Mouse (Mus musculus) MEL (cell line): ENCODE measurements around the gene Nexn. TPM values are rescaled to one million over a fixed set of nuclear protein-coding genes. Genes with fewer than 3 reads are reported as not detected.

Source experiments
- DNase-seq: peaks from one replicate; pipeline ENCODE4 v3.0.0; 2011; ENCODE audit warnings: low read depth, low spot score
- H3K27ac ChIP-seq: 2 replicates; pipeline ENCODE4 v1.5.1; 2012; ENCODE audit warnings: low read depth, mild to moderate bottlenecking, control low read depth, low read length, moderate library complexity; ENCODE audit not compliant: control insufficient read depth
- H3K27me3 ChIP-seq, 2 experiments: fragments of 150-350 bp in 1 of 2; sonication (generic) in 1 of 2; 2 replicates each; pipeline ENCODE4 v1.6.1; 2012; ENCODE audit warnings: low read length in 2 of 2, mild to moderate bottlenecking in 2 of 2, improper control_type of control experiment in 1 of 2, moderate library complexity in 1 of 2; ENCODE audit not compliant: insufficient read depth in 2 of 2, control insufficient read depth in 1 of 2
- H3K36me3 ChIP-seq, 2 experiments: 2 replicates each; pipeline ENCODE4 v1.6.1; 2012 to 2014; ENCODE audit warnings: low read length in 2 of 2, improper control_type of control experiment in 1 of 2, inconsistent platforms in 1 of 2, mild to moderate bottlenecking in 1 of 2; ENCODE audit not compliant: insufficient read depth in 2 of 2, control insufficient read depth in 1 of 2
- H3K4me1 ChIP-seq, 2 experiments: fragments of 150-350 bp in 1 of 2; sonication (generic) in 1 of 2; 2 replicates each; pipeline ENCODE4 v1.6.1; 2012; ENCODE audit warnings: low read length in 2 of 2, improper control_type of control experiment in 1 of 2, mild to moderate bottlenecking in 1 of 2; ENCODE audit not compliant: insufficient read depth in 2 of 2, control insufficient read depth in 1 of 2
- H3K4me3 ChIP-seq, 2 experiments: fragments of 150-350 bp in 1 of 2; sonication (generic) in 1 of 2; 2 replicates each; pipeline ENCODE4 v1.5.1; 2012; ENCODE audit warnings: low read depth in 2 of 2, low read length in 2 of 2, mild to moderate bottlenecking in 2 of 2, moderate library complexity in 2 of 2, control low read depth in 1 of 2, improper control_type of control experiment in 1 of 2; ENCODE audit not compliant: control insufficient read depth in 1 of 2, insufficient read depth in 1 of 2
- H3K79me2 ChIP-seq: 2 replicates; pipeline ENCODE4 v1.6.1; 2012; ENCODE audit warnings: mild to moderate bottlenecking, low read length, moderate library complexity; ENCODE audit not compliant: control insufficient read depth, poor library complexity, insufficient read depth
- H3K9ac ChIP-seq: 2 replicates; pipeline ENCODE4 v1.6.1; 2012; ENCODE audit warnings: low read depth, mild to moderate bottlenecking, control low read depth, low read length, moderate library complexity; ENCODE audit not compliant: control insufficient read depth, poor library complexity, severe bottlenecking
- H3K9me3 ChIP-seq: fragments of 150-350 bp; sonication (generic); replicated peaks from 2 replicates; pipeline ENCODE4 v1.6.1; 2012; ENCODE audit warnings: mild to moderate bottlenecking, low read length, improper control_type of control experiment, moderate library complexity; ENCODE audit not compliant: insufficient read depth
- CHD1 ChIP-seq: IDR thresholded peaks from 2 replicates; pipeline ENCODE4 v1.6.1; 2012; ENCODE audit warnings: low read depth, mild to moderate bottlenecking, inconsistent platforms, low read length, improper control_type of control experiment
- CHD2 ChIP-seq: IDR thresholded peaks from 2 replicates; pipeline ENCODE4 v1.6.1; 2011; ENCODE audit warnings: low read length, improper control_type of control experiment
- CTCF ChIP-seq, 3 experiments: IDR thresholded peaks in 2 of 3; conservative IDR thresholded peaks in 1 of 3; 2 replicates each; pipeline ENCODE4 v1.5.1; 2011 to 2012; ENCODE audit warnings: low read length in 3 of 3, low read depth in 2 of 3, mild to moderate bottlenecking in 2 of 3, improper control_type of control experiment in 1 of 3, inconsistent platforms in 1 of 3, mixed read lengths in 1 of 3, moderate library complexity in 1 of 3; ENCODE audit not compliant: control insufficient read depth in 1 of 3, insufficient read depth in 1 of 3, poor library complexity in 1 of 3, severe bottlenecking in 1 of 3
- E2F4 ChIP-seq: IDR thresholded peaks from 2 replicates; pipeline ENCODE4 v1.6.1; 2011; ENCODE audit warnings: low read depth, low read length, improper control_type of control experiment, borderline replicate concordance
- EP300 ChIP-seq, 2 experiments: IDR thresholded peaks; 2 replicates each; pipeline ENCODE4 v1.6.1; 2011; ENCODE audit warnings: improper control_type of control experiment in 2 of 2, low read length in 2 of 2, low read depth in 1 of 2, mild to moderate bottlenecking in 1 of 2
- ETS1 ChIP-seq: IDR thresholded peaks from 2 replicates; pipeline ENCODE4 v1.6.1; 2012; ENCODE audit warnings: low read depth, mild to moderate bottlenecking, inconsistent platforms, low read length, improper control_type of control experiment, moderate library complexity
- GATA1 ChIP-seq: IDR thresholded peaks from 2 replicates; pipeline ENCODE4 v1.6.1; 2011; ENCODE audit warnings: low read depth, low read length, improper control_type of control experiment
- JUND ChIP-seq: IDR thresholded peaks from 2 replicates; pipeline ENCODE4 v1.6.1; 2011; ENCODE audit warnings: low read depth, mild to moderate bottlenecking, improper control_type of control experiment, low read length
- MAX ChIP-seq: IDR thresholded peaks from 2 replicates; pipeline ENCODE4 v1.6.1; 2011; ENCODE audit warnings: low read length, improper control_type of control experiment
- MEF2A ChIP-seq: IDR thresholded peaks from 2 replicates; pipeline ENCODE4 v1.6.1; 2014; ENCODE audit warnings: low read depth, mild to moderate bottlenecking, inconsistent platforms, low read length, improper control_type of control experiment; ENCODE audit not compliant: poor library complexity, insufficient replicate concordance, severe bottlenecking; ENCODE audit errors: extremely low read depth
- MXI1 ChIP-seq: IDR thresholded peaks from 2 replicates; pipeline ENCODE4 v1.6.1; 2011; ENCODE audit warnings: mild to moderate bottlenecking, low read depth, low read length, improper control_type of control experiment
- MYB ChIP-seq: IDR thresholded peaks from 2 replicates; pipeline ENCODE4 v1.6.1; 2011; ENCODE audit warnings: mild to moderate bottlenecking, low read depth, low read length, improper control_type of control experiment
- MYC ChIP-seq: IDR thresholded peaks from 2 replicates; pipeline ENCODE4 v1.6.1; 2011; ENCODE audit warnings: low read depth, mild to moderate bottlenecking, low read length, improper control_type of control experiment, moderate library complexity
- NRF1 ChIP-seq: IDR thresholded peaks from 2 replicates; pipeline ENCODE4 v1.6.1; 2014; ENCODE audit warnings: low read depth, mild to moderate bottlenecking, inconsistent platforms, low read length, improper control_type of control experiment, moderate library complexity; ENCODE audit not compliant: poor library complexity, insufficient read depth, severe bottlenecking
- POLR2AphosphoS2 ChIP-seq: IDR thresholded peaks from 2 replicates; pipeline ENCODE4 v1.6.1; 2011; ENCODE audit warnings: low read length, improper control_type of control experiment
- RCOR1 ChIP-seq: IDR thresholded peaks from 2 replicates; pipeline ENCODE4 v1.6.1; 2012; ENCODE audit warnings: low read depth, mild to moderate bottlenecking, inconsistent platforms, low read length, improper control_type of control experiment
- SIN3A ChIP-seq: IDR thresholded peaks from 2 replicates; pipeline ENCODE4 v1.6.1; 2012; ENCODE audit warnings: low read length, improper control_type of control experiment, inconsistent platforms
- SMC3 ChIP-seq: IDR thresholded peaks from 2 replicates; pipeline ENCODE4 v1.6.1; 2011; ENCODE audit warnings: low read depth, low read length, improper control_type of control experiment
- TBP ChIP-seq: IDR thresholded peaks from 2 replicates; pipeline ENCODE4 v1.8.0; 2011; ENCODE audit warnings: low read depth, low read length, improper control_type of control experiment
- TCF12 ChIP-seq: IDR thresholded peaks from 2 replicates; pipeline ENCODE4 v1.6.1; 2014; ENCODE audit warnings: low read depth, mild to moderate bottlenecking, inconsistent platforms, low read length, improper control_type of control experiment, moderate library complexity
- ZC3H11A ChIP-seq: IDR thresholded peaks from 2 replicates; pipeline ENCODE4 v1.6.1; 2012; ENCODE audit warnings: low read depth, mild to moderate bottlenecking, inconsistent platforms, low read length, improper control_type of control experiment
- ZKSCAN1 ChIP-seq: IDR thresholded peaks from 2 replicates; pipeline ENCODE4 v1.6.1; 2012; ENCODE audit warnings: low read depth, mild to moderate bottlenecking, inconsistent platforms, low read length, improper control_type of control experiment, moderate library complexity
- ZMIZ1 ChIP-seq: IDR thresholded peaks from 2 replicates; pipeline ENCODE4 v1.6.1; 2012; ENCODE audit warnings: low read depth, mild to moderate bottlenecking, inconsistent platforms, low read length, improper control_type of control experiment, moderate library complexity
- polyA plus RNA-seq, 2 experiments: library from polyadenylated mRNA; stranded (reverse) in 1 of 2; unstranded in 1 of 2; fragments of >175 nt in 1 of 2; fragments of >200 nt in 1 of 2; gene quantifications; 2 replicates each; pipeline versions ENCODE4 v1.2.1 to v1.2.4; 2012; ENCODE audit warnings: low replicate concordance in 2 of 2, low read depth in 1 of 2; ENCODE audit not compliant: insufficient read length in 2 of 2, insufficient read depth in 1 of 2, missing spikeins in 1 of 2
- total RNA-seq: library from RNA; depleted of rRNA; stranded (reverse); fragments of 300-350 nt; gene quantifications from 2 replicates; pipeline ENCODE4 v1.2.3, GENCODE M21; 2012

Gene Nexn
- total and polyA plus RNA-seq, 3 experiments: 0.19 to 0.96 TPM; not detected in 1

DNA sequence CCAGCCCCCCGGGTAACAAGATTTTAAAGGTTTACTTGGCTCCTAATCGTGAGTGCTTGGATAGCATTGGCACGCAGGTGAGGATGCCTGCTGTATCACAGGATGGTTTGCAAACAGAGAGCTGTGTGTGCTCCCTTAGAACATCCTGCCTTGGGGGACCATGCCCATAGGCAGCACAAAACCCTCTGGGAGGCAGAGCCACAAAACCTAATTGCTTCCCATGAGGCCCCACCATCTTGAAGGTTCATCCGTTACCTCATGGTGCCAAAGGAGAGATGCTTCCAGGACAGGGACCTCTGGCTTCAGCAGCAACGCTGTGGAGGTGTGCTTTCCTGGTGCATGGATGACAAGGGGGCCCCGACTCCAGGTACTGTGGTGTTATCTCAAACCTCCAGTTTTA, 5.7 kb upstream of the Nexn start:
- Histone ChIP-seq H3K9me3 (no peaks in the 10 kb centered on the region), H3K36me3 (peaks cover 2 to 5% of the 10 kb centered on the region in 2 experiments; a peak in 2 of 4 replicates), H3K27ac (no peak overlapping the region), H3K9ac (no peak overlapping the region), H3K27me3 (no peaks in the 10 kb centered on the region), H3K79me2 (no peaks in the 10 kb centered on the region), H3K4me3 (no peak overlapping the region), H3K4me1 (peaks cover 0 to 3% of the 10 kb centered on the region in 2 experiments; a peak in 1 of 4 replicates)
- no peak for DNase-seq
- TF ChIP-seq MYB (no peak), TBP (no peak), EP300 (IDR thresholded peaks at IDR 0.05; ENCODE audit: low read depth in 1 of 2, low read length in 2 of 2) (no peak), MEF2A (no peak), ETS1 (no peak), TCF12 (no peak), GATA1 (no peak), ZC3H11A (no peak), ZMIZ1 (no peak), MYC (no peak), MAX (no peak), CHD2 (no peak), MXI1 (no peak), JUND (no peak), SMC3 (no peak), CHD1 (no peak), ZKSCAN1 (no peak), CTCF (IDR thresholded peaks at IDR 0.05 in 2 of 3, conservative IDR thresholded peaks at IDR 0.05 in 1 of 3; ENCODE audit: control insufficient read depth in 1 of 3, insufficient read depth in 1 of 3, low read depth in 2 of 3, low read length in 3 of 3, poor library complexity in 1 of 3, severe bottlenecking in 1 of 3) (no peak)

GRCm38 (mm10) chr3:152271071-152271710, 5.0 kb upstream of the Nexn start:
- Histone ChIP-seq H3K79me2 (no peaks in the 10 kb centered on the region), H3K4me1 (peaks cover 0 to 3% of the 10 kb centered on the region in 2 experiments; a peak in 1 of 4 replicates), H3K9me3 (no peaks in the 10 kb centered on the region), H3K4me3 (no peak overlapping the region), H3K36me3 (peaks cover 2 to 5% of the 10 kb centered on the region in 2 experiments; a peak in 2 of 4 replicates), H3K27ac (no peak overlapping the region), H3K27me3 (no peaks in the 10 kb centered on the region), H3K9ac (no peak overlapping the region)
- DNase-seq: no peak
- TF ChIP-seq NRF1: no peak
- TF ChIP-seq SMC3: no peak
- TF ChIP-seq MAX: no peak
- no peak for TF ChIP-seq GATA1
- TF ChIP-seq E2F4: no peak
- TF ChIP-seq CHD2: no peak
- TF ChIP-seq EP300 (IDR thresholded peaks at IDR 0.05; ENCODE audit: low read depth in 1 of 2, low read length in 2 of 2): no peak
- TF ChIP-seq MXI1: no peak
- TF ChIP-seq SIN3A: no peak
- no peak for TF ChIP-seq POLR2AphosphoS2
- TF ChIP-seq RCOR1: no peak
- no peak for TF ChIP-seq MYC
